Mouse (Mus musculus): ENCODE measurements at regions not wholly inside any gene's neighbourhood (a gene's known extent, or its start where the extent isn't known, plus 50 kb on each side); places are given as distances from the start of the nearest gene placed in this dataset.

DNA sequence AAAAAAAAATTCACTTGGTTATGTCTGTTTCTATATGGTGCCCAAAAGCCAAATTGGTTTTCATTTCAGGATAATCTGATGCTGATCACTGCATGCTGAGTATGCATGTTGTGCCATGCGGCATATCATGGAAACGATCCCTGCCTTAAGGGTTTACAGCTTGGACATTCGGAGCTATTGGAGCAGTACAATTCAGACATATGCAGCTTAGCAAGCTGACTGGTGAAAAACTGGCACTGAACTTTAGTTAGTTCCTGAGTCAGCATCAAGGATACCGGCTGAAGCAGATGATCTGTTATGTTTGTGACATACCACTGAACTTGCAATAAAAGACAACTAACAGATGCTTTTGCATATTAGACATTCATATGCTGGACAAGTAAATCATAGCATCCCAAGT lies 356.1 kb downstream of the Slitrk1 start:
- WGBS: 86% methylated on average over 4 of the region's 4 CpGs
- H3K36me3 ChIP-seq: no peaks in the 10 kb centered on the region
- no peak overlapping the region for H3K4me3 ChIP-seq
- no peak overlapping the region for H3K4me2 ChIP-seq (replicated peaks)
- H3K9me3 ChIP-seq (replicated peaks): no peaks in the 10 kb centered on the region
- no peak overlapping the region for H3K27ac ChIP-seq
- no peak for ATAC-seq (ENCODE audit: low FRiP score)
- H3K9ac ChIP-seq: no peak overlapping the region
- H3K4me1 ChIP-seq: no peaks in the 10 kb centered on the region
- H3K27me3 ChIP-seq: no peaks in the 10 kb centered on the region

DNA sequence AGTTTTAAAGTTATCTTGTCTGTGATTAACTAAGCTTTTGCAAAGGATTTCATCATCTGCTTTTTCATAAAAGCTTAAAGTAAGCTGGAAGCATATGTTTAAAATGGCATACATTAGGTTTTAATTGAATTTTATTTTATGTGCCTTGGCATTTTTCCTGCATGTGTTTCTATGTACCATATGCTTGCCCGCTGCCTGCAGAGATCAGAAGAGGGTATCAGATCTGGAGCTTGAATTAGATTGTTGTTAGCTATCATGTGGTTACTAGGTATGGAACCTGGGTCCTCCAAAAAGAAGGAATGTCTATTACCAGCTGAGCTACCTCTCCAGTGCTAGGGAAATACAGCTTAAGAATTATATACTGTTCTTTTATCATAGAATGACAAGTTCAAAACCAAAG lies 358.4 kb downstream of the Slitrk1 start:
- H3K9me3 ChIP-seq (replicated peaks): no peaks in the 10 kb centered on the region
- no peaks in the 10 kb centered on the region for H3K4me1 ChIP-seq
- no peak overlapping the region for H3K27ac ChIP-seq
- H3K36me3 ChIP-seq: no peaks in the 10 kb centered on the region
- ATAC-seq (ENCODE audit: low FRiP score): no peak
- 90% methylated on average over 1 of the region's 1 CpGs for WGBS
- H3K27me3 ChIP-seq: no peaks in the 10 kb centered on the region
- no peak overlapping the region for H3K9ac ChIP-seq
- H3K4me3 ChIP-seq: no peak overlapping the region
- no peak overlapping the region for H3K4me2 ChIP-seq (replicated peaks)

DNA sequence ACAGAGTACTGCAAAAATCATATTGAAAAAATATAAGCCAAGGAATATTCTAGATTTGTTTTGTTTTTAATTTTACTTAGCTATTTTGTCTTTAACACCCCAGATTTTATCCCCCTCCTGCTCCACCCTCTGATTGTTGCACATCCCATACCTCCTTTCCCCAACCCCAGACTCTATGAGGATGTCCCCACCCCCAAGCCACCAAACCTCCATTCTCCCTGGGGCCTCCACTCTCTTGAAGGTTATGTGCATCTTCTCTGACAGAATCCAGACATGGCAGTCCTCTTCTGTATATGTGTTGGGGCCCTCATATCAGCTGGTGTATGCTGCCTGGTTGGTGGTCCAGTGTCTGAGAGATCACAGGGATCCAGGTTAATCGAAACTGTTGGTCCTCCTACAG lies 382.6 kb downstream of the Slitrk1 start:
- no peak overlapping the region for H3K4me3 ChIP-seq
- H3K36me3 ChIP-seq: no peaks in the 10 kb centered on the region
- WGBS: 83% methylated on average over 1 of the region's 1 CpGs
- H3K27me3 ChIP-seq: no peaks in the 10 kb centered on the region
- no peak overlapping the region for H3K27ac ChIP-seq
- H3K9me3 ChIP-seq (replicated peaks): no peaks in the 10 kb centered on the region
- 0 out of 2 replicates have a peak, but pooled peaks have one; percentile 43 for ATAC-seq (ENCODE audit: low FRiP score)
- H3K4me2 ChIP-seq (replicated peaks): no peak overlapping the region
- no peaks in the 10 kb centered on the region for H3K4me1 ChIP-seq
- no peak overlapping the region for H3K9ac ChIP-seq

DNA sequence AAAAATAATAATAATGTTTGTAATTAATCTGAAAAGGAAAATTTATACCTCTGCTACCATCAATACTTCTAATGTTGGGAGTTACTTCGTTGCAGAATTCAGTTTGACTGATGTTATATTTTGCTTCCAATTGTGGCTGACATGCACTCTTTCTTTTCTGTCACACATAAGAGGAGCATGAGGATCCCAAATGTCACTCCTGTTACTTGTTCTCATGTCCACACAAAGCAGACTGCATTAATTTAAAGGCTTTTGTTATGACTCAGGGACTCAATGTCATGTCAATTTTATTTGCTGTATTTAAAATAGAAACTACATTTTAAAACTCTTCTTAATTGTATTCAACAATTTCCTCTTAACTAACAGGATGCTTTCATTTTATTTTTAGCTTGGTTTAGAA lies 383.4 kb downstream of the Slitrk1 start:
- Histone ChIP-seq H3K27me3 (no peaks in the 10 kb centered on the region), H3K4me3 (no peak overlapping the region), H3K9ac (no peak overlapping the region), H3K4me1 (no peaks in the 10 kb centered on the region), H3K27ac (no peak overlapping the region), H3K9me3 (replicated peaks) (no peaks in the 10 kb centered on the region), H3K36me3 (no peaks in the 10 kb centered on the region), H3K4me2 (replicated peaks) (no peak overlapping the region)
- 46% methylated on average over 1 of the region's 1 CpGs for WGBS
- ATAC-seq (ENCODE audit: low FRiP score): no peak

DNA sequence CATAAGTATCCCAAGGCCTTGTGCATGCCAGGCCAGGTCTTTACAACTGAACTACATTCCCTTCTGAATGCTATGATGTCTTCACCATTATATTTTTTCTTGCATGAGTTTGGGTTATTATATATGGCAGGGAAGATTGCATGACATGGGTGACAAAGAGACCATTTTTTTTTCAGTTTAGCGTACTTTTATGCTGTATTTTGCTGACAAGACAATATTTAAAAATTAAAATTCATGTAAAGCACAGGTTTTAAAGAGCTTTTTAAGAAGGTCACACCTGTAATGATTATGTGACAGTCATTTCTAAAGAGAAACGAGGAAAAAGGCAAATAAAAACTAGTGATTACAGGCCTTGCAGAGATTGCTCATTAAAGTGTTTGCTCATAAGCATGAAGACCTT lies 393.0 kb downstream of the Slitrk1 start:
- H3K36me3 ChIP-seq: no peaks in the 10 kb centered on the region
- no peaks in the 10 kb centered on the region for H3K9me3 ChIP-seq (replicated peaks)
- H3K4me2 ChIP-seq (replicated peaks): no peak overlapping the region
- H3K4me1 ChIP-seq: no peaks in the 10 kb centered on the region
- no peak for ATAC-seq (ENCODE audit: low FRiP score)
- 79% methylated on average over 2 of the region's 2 CpGs for WGBS
- H3K27me3 ChIP-seq: no peaks in the 10 kb centered on the region
- H3K9ac ChIP-seq: no peak overlapping the region
- H3K4me3 ChIP-seq: no peak overlapping the region
- H3K27ac ChIP-seq: no peak overlapping the region

Measured in hindbrain, embryonic 12.5 days (tissue).